Mouse (Mus musculus) monocyte, adult 5-6 weeks (primary cell): ENCODE measurements around the gene Zfp385a. TPM values are rescaled to one million over a fixed set of nuclear protein-coding genes. Genes with fewer than 3 reads are reported as not detected.
A peak's percentile ranks its signal among the peaks of the same experiment; 100 is the strongest.

Source experiments
- ATAC-seq: fragments of 153-309, 156-312 bp; replicated peaks from 2 replicates; pipeline ENCODE4 v1.8.0; 2017; ENCODE audit warnings: mild to moderate bottlenecking; ENCODE audit not compliant: low TSS enrichment, insufficient number of reproducible peaks, severe bottlenecking, poor library complexity, low FRiP score
- total RNA-seq: library from RNA; stranded (forward); fragments of 200-1000, 200-491, 200-594 nt; gene quantifications from 3 replicates; pipeline ENCODE4 v1.2.3, GENCODE M21; 2017

The Zfp385a gene
- total RNA-seq, 1 experiment from 2014 or later, result 1.7 TPM

DNA sequence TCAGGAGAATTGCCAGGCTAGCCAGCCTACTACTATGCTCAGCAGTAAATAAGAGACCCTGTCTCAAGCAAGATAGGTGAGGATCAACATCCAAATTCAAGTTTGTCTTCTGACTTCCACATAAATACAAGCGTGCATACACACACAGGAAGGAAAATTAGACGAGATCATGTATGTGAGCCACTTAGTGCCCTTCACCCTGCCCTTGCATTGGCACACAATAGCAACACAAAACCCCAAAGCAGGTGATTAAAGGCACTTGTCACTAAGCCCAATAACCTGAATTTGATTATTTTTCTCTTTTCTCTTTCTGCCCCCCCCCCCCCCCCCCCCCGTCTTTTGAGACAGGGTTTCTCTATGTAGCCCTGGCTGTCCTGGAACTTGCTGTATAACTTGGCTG, 3.1 kb upstream of the Zfp385a start:
- no peak for ATAC-seq

DNA sequence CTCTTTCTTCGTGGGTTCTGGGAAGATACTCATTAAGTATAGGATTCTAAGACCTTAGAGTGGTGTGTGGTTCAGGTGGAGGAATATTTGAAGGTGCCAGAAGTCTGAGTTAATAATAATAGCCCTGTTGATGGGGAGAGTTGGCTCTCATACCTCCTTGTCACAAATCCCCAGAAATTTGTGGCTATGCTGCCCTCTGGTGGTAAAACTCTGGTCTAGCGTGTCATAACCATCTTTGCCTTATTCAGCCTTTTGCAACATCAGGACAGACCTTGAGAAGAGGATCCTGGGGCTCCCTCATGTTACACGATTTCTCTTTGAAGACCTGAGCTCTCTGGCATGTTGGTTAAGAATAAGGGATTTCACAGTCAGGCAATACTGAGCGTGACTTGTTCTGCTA, 2.5 kb upstream of the Zfp385a start:
- peak; percentile 54 for ATAC-seq

DNA sequence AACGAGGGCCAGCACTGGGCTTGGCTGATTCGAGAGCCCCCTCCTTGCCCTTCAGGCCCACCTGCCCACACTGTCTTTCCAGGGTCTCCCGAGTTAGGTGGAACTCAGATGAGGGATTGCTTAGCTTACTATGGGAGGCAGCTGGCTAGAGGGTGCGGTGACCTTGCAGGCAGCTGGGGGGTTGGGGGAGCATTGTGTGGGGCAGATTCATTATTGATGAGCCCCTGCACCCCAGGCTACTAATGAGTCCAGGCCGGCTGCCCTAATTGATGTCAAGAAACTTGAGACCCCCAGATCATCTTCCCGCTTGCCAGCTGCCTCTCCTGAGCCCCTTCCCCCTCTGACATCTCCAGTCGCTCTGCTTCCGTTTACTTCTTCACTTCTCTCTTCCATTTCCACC, 1.7 kb upstream of the Zfp385a start:
- ATAC-seq, result no peak

DNA sequence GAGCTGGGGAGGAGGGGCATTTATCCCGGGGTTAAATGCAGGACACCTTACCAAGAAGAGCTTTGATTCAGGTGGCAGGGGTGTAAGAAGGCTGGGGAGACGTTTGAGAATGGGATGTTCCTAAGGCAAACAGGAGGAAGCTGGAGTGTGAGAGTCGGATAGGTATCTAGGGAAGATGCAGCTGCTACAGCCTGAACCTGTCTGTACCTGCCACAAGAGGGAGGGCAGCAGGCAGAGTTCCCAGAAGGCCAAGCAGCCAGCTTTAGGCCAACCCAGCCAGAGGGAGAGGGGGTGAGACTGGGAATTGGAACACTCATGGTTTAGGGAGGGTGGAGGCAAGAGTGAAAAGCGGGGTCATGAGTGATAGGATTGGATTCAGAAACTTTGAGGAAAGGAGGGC, 893 bp upstream of the Zfp385a start:
- ATAC-seq, result no peak

DNA sequence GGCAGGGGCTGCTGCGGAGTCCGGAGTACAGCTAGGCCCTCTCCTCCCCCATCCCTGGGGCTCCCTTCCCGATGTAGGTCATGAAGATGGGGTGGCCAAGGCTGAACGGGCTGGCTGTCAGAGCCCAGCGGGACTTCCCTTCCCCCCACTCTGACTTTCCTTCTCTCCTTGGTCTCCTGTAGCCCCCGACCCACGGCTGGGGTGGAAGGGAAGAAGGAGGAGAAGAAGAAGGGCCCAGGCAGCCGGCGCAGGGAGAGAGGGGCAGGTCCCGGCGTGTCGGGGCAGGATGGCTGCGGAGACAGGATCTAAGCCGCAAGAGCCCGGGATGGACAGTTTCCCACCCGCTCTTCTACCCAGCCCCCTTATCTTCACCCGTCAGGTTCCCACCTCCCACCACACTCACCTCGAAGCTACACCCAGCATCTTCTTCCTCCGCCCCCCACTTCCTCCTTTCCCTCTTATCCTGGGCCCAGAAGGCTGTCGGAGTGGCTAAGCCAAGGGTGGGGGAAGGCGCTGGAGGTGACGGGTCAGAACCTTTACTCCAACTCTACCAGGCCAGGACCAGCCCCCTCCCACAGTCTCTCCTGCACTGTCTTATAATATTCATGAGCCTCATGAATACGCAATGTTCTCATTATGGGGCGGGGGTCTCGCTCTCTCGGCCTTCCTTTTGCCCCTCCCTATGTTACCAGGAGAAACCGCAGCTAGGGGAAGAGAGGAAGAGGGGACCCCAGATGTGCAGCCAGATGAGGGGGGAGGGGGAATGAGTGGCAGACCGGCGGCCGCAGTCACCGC, 530 bp downstream of the Zfp385a start:
- no peak for ATAC-seq

DNA sequence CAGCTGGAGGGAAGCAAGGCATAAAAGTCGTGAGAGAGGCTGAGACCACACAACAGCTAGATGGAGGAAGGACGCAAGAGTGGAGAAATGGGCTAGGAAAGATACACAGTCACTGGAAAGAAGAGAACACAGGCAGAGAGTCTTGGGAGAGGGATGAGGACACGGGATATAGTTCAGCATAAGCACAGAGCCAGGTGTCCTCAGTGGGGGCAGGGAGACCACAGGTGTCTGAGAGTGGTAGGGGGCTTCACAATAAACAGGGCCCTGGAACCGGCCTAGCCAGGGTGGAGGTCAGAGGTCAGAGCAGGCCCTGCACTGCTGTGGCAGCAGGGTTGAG, 1.1 kb downstream of the Zfp385a start:
- no peak for ATAC-seq

DNA sequence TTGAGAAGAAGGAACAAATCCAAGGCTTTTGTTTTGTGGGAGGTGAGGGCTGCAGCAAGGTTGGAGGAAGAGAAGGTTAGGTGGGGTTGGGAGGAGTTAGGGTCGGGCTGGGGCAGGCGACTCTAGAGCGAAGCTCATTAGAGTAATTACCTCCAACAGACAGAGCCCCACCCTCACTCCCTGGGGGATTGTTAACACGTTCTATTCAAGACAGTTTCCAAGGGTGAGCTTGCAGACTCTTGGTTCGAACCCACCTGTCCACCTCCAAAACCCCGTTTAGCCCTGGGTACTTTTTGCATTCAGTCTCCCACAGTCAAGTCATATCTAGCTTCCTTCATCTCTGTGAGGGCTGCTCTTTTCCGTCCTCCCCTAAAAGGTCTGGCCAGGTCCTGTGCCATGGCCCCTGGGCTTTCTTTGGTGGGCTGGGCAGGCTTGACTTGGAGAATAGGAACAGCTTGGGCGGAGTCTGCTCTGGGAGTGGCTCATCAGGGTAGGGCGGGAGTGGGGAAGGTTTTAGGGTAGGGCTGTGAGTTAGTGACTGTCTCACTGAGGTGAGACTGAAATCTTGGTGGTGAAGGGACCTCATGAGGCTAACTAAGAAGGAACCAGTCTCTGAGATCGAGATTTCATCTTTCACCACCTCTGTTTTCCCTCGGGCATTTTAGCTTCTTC, 2.8 kb downstream of the Zfp385a start:
- ATAC-seq, result no peak

DNA sequence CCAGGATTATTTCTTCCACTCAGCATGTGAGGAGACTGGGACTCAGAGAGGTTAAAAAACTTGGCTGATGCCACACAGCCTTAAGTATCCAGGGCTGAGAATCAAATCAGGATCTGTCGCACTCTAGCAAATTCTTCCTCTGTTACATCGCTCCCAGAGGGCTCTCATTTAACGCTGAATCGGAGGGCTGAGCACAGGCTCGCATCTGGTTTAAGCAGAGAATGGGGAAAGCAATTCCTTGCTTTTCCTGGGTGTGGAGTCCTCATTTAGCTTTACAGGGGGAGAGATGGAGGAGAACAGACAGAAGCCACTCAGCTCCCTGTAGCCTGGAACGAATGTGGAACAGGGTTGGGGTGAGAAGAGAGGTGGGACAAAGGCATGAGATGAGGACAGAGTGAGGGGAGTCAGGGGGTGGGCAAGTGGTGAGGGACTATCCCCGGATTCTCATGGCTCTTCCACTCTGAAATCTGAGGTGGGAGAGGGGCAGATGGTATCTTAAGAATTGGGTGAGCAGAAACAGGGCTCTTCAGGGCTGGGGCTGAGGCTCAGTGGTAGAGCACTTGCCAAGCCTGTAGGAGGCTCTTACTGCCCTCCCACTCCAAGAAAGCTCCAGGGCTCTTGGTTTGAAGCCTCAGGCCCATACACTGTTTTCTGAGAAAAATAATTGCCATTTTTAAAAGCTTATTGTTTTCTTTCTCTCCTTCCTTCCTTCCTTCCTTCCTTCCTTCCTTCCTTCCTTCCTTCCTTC, 4.2 kb downstream of the Zfp385a start:
- ATAC-seq, result no peak

DNA sequence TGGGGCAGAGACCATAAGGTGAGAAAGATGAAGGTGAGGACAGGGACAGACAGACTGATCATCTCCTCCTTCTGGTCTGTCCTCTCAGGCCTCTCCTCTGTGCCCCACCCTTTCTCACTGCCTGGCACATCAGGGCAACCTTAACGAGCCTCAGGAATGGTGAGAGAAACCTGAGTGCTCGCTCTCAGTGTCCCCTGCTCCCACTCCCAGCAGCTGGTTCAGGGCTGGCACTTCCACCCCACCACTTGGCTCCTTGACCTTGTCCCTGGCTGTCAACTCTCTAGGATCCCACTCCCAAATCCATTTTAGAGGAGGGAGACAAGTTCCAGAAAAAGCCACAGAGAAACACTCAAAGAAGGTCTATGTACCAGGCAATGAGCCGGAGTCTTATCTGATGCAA, 4.9 kb downstream of the Zfp385a start:
- ATAC-seq, result no peak

DNA sequence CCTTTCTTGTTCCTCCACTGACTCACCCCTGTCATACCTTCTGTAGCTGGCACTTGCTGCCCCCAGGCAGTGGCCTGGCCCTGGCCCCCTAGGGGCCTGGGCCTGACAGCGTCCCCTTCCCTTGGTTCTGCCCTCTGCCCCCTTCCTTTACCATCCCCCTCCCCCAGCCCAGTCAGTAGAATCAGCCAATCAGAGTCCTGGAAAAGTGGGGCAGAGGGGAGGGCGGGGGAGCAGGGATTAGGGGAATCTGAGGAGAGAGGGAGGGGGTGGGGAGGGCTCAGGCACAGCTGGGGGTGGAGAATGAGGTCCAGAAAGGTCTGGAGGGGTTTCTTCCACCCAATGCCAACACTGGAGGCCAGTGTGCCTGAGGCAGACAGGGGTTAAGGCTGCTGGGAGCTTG, 5.7 kb downstream of the Zfp385a start:
- no peak for ATAC-seq

DNA sequence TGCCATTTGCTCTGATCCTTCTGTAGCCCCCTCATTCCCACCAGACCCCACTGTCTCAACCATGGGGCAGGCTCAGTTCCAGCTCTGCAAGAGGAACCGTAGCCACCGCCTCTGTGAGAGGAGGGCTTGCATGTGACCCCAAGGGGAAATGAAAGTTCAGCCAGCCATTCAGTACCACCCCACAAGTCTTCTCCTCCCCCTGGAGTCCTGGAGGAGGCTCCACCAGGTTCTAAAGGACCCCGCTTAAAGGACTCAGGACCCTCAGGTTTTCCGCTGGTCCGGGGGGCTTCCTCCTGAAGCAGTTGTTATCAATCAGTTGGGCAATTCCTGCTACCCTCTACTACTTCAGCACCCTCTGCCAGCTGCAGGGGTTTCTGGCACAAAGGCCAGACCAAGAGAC, 6.2 kb downstream of the Zfp385a start:
- ATAC-seq, result peak; percentile 79

DNA sequence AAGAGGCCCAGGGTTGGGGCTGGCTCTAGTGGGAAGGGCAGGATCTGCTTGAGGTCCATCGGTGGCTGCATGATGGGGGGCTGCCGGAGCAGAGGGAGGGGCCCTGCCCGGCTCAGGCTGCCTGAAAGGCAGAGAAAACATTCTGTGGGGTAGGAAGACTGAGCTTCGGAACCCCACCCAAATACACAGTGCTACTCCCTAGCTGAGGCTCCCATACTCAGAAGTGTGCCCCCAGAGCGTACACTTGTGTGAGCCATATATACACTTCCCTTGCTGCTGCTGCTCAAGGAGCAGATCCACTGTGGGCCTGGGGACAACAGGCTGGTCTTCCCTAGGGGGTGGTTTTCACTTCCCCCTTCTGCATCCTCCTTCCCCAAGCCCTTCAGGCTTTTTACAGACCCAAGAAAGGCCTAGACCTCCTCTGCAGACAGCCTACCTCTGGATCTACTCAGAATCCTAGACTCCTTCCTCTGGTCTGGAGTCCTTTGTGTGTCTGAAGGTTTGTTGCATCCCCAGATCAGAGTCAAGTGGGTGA, 6.7 kb downstream of the Zfp385a start:
- peak; percentile 56 for ATAC-seq

DNA sequence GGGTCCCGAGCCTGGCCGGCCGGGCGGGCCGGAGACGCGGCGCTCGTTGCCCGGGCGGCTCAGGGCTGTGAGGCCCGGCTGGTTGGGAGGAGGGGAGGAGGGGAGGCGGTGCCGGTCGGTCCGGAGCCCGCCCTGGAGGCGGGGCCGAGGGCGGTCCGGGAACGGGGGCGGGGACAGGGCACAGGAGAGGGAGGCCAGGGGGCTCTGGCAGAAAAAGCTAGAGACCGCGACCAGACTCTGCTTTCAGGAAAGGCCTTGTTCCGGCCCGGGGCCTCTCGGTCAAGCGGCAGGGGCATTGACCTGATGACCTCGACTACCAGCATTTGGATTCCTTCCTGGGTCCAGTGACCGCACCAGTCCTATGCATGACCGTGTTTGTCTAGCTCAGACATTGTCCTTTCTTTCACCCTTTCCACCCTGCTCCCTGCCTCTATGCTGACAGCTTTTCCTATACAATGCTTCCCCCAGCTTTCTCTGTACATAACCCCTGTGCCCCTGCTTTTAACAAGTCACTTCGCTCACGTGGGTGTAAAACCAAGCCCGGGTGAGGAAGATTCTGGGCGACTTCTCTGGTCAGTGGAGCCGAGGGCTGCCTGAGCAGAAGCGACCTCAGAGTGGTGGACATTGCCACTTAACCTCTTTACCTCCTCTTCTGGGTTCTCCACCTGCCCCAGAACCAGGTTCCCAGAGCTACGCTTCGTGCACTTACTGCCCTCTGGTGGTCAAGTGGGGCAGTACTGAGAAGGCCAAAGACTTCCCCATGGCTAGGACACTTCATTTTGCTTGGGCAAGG, 16.2 kb downstream of the Zfp385a start:
- peak; percentile 76 for ATAC-seq

DNA sequence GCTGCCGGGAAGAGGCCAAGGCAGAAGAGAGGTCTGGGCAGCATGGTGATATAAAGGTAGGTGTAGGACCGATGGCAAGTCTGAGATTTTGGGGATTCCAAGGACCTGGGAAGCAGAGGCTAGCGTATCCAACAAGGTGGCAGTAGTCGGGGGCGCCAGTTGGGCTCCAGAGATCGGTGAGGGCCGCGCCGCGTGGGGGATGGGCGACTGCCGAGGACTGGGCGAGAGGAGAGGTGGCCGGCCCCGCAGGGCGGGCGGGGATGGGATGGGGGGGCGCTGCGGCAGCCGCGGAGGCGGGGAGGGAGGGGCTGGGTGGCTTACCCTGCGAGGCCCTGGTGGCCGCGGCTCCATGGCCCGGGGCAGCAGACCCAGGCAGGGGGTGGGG, 16.8 kb downstream of the Zfp385a start:
- ATAC-seq, result no peak

DNA sequence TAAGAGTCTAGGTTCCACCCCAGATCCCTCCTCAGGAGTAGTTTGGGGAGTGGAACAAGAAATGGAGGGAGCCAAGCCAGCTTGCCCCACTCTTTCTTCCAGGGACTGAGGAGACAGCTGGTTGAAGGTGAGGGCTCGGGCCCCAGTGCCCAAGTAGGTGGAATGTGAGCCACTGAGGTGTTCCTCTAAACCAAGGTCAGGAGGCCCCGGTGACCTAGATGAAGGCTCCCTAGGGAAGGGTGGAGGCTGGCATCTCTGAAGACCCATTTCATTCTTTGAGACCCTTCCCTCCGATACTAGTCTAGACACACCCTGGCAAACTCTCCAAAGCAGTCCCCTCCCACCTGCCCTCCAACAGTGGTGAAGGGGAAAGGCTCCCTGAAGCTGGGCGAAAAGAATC, 17.5 kb downstream of the Zfp385a start:
- ATAC-seq, result no peak

DNA sequence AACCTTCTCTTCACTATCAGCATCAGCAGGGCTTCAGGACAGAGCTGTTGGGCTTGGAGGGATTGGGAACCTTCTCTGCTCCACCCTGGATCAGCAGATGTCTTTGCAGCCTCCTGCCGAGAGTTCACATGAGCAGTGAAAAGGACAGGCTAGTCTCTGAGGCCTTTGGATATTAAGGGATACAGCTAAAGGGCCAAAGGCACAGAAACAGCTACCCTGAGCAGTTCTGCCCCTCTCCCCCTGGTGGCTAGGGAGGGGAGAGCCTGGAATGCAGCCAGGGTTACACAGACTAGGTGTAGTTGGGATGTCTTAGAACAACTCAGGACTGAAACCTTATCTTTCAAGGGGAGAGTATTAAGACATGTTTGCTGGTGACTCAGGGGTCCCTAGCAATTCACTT, 18.8 kb downstream of the Zfp385a start:
- ATAC-seq, result no peak

DNA sequence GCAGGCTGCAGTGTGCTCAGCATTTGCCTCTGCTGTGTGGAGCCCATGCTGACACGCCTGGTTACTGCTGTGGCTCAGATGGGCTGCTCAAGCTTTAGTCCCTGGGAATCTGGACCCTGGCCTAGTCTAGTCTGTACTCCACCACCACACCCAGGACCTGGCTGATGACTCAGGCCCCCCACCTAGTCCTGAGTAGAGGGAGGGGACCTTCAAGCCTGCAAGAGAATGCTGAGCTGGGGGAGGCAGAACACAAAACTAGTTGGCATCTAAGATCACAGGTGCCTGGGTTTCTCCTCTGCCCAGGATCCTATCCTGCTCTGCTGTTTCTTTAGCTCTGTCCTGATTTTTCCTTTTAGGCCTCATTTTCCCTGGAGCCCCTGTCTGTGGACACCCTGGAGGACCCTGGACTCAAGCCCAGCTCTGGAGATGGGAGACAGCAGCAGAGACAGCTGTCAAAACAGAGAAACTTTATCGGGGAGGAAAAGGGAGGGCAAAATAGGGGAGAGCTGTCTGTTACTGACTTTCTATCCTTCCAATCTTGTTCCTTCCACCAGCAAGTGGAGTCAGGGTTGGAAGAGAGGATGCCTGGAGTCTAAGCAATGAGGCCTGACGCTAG, 21.6 kb downstream of the Zfp385a start:
- no peak for ATAC-seq

DNA sequence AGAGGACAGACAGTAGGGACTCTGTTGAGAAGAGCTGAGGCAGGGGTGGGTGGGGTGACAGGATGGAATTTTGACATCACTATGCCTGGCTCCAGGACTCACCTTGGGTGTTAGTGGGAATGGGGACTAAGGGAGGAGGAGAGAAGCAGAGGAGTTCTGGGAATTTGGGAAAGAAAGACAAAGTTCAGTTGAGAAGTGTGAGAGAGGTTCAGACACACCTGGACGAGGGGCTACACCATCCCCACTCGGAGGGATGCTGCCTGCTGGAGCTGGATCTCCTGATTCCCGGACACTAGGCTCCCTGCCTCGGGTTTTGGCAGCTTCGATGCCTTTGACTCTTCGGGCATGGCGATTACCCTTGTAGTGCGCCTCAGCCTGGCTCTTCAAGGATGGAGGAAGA, 22.2 kb downstream of the Zfp385a start:
- ATAC-seq, result no peak

DNA sequence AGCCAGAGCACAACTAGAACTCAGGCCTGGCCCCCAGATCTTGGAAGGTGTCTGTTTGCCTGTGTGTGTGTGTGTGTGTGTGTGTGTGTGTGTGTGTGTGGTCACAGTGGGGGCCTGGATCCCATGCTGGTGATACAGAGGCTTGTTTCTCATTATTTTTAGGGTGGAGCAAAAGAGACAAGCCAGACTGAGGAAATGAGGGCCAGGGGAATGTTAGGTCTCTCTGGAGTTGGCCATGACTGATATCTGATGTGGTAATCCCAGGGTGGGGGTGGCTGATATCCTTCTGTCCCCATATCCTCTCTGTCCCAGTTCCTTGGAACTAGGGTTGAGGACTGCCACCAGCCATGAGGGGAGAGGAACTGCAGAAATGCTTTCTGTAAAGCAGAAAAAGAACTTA, 22.8 kb downstream of the Zfp385a start:
- ATAC-seq, result no peak
